Mouse (Mus musculus) cerebellum, postnatal 14 days (tissue): Measurements from ENCODE around the gene Pnpla2.
"Not testable (repeated sequence)": the region's sequence is repeated elsewhere in the genome, so short reads cannot be mapped to it uniquely, and the experiment has no call there.

ENCODE experiments used
- DNase-seq, 2 experiments: peaks; one replicate each; pipeline ENCODE4 v3.0.0; 2021; ENCODE audit warnings: mixed read lengths in 2 of 2

The Pnpla2 gene

GRCm38 (mm10) chr7:141454967-141455551, at the start of gene Pnpla2:
Gene Pnpla2 (plus strand): TSS chr7:141455198.
- DNase-seq: peak; percentile 93 to 95

GRCm38 (mm10) chr7:141405466-141405865, 49.5 kb upstream of the Pnpla2 start:
- DNase-seq: no peak

- DNase-seq: not testable (repeated sequence)
These were observed 47.3 kb upstream of the Pnpla2 start for GRCm38 (mm10) chr7:141407670-141408069.

- peak; percentile 98 for DNase-seq
These were observed 46.2 kb upstream of the Pnpla2 start for GRCm38 (mm10) chr7:141408833-141409232.

- DNase-seq: no peak
These were observed 44.4 kb upstream of the Pnpla2 start for GRCm38 (mm10) chr7:141410631-141411030.

- no peak for DNase-seq
These were observed 43.3 kb upstream of the Pnpla2 start for GRCm38 (mm10) chr7:141411667-141412066.

- no peak for DNase-seq
These were observed 41.7 kb upstream of the Pnpla2 start for GRCm38 (mm10) chr7:141413331-141413730.

GRCm38 (mm10) chr7:141413809-141414584, 41.0 kb upstream of the Pnpla2 start, which contains the start of gene Gatd1:
Gene Gatd1 (minus strand): TSS chr7:141414136.
- peak; percentile 100 for DNase-seq

GRCm38 (mm10) chr7:141416144-141416841, 38.7 kb upstream of the Pnpla2 start:
- DNase-seq: no peak

- peak in 1 of 2 experiments; percentile 54 for DNase-seq
These were observed 37.0 kb upstream of the Pnpla2 start for GRCm38 (mm10) chr7:141417731-141418681.

GRCm38 (mm10) chr7:141418970-141419369, 36.0 kb upstream of the Pnpla2 start:
- peak; percentile 61 to 73 for DNase-seq

GRCm38 (mm10) chr7:141420030-141420702, 34.8 kb upstream of the Pnpla2 start:
- no peak for DNase-seq

GRCm38 (mm10) chr7:141423811-141424210, 31.2 kb upstream of the Pnpla2 start:
- no peak for DNase-seq

GRCm38 (mm10) chr7:141426948-141427730, 27.9 kb upstream of the Pnpla2 start:
- no peak for DNase-seq

- DNase-seq: peak in 1 of 2 experiments; percentile 47
These were observed 26.3 kb upstream of the Pnpla2 start for GRCm38 (mm10) chr7:141428701-141429100.

GRCm38 (mm10) chr7:141429310-141429709, 25.7 kb upstream of the Pnpla2 start, which contains the start of gene Cend1:
Gene Cend1 (minus strand): TSS chr7:141429491.
- peak; percentile 82 to 90 for DNase-seq

GRCm38 (mm10) chr7:141429840-141430584, 25.0 kb upstream of the Pnpla2 start:
- peak in 1 of 2 experiments; percentile 38 for DNase-seq

GRCm38 (mm10) chr7:141430585-141431240, 24.3 kb upstream of the Pnpla2 start:
- DNase-seq: no peak

- peak in 1 of 2 experiments; percentile 38 for DNase-seq
These were observed 23.4 kb upstream of the Pnpla2 start for GRCm38 (mm10) chr7:141431434-141432185.
